Mouse (Mus musculus): ENCODE measurements at regions not wholly inside any gene's neighbourhood (a gene's known extent, or its start where the extent isn't known, plus 50 kb on each side); places are given as distances from the start of the nearest gene placed in this dataset.

DNA sequence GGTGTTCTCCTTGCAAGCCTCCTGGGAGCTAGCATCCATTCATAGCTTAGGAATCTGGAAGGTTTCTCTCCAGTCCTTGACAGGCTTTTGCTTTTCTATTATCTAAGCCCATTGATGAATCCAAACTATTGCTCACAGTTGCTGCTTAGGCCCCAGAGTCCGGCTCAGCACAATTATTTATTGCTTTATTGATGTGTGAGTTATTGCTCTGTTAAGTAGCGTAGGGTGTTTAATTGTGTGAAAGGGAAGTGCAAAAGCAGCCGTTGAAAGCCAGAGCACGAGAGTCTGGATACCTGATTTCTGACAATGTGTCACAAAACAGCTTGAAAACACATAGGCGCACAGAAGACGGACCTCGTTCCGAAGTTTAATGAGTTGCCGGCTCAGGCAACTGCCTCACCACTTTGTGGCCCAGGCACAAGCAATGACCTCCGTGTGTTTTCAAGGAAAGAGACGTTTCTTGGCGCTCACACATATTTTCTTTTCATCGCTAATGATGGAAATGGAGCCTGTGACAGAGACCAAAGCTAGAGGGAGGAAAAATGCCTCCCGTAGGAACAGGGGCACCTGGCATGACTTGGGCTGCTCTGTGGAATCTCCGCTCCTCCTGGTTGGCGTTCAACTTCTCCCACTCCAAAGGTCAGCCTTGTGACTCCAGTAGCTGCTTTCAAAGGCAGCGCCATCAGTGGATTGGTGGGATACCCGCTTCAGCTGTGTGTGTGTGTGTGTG is 66.6 kb upstream of the Arid5b start:
- H3K27ac ChIP-seq (ENCODE audit: low read length): no peak overlapping the region
- H3K9ac ChIP-seq (replicated peaks; ENCODE audit: low read depth): no peak overlapping the region
- no peaks in the 10 kb centered on the region for H3K27me3 ChIP-seq (replicated peaks; ENCODE audit: insufficient read depth, low read length)
- TF ChIP-seq EP300 (IDR thresholded peaks at IDR 0.05) (no peak), CTCF (IDR thresholded peaks at IDR 0.05) (no peak)
- ATAC-seq (no peak), DNase-seq (ENCODE audit: low spot score) (no peak)
- WGBS: 84% methylated on average over 18 of the region's 18 CpGs
- H3K36me3 ChIP-seq (ENCODE audit: insufficient read depth, low read length): no peaks in the 10 kb centered on the region
- H3K4me1 ChIP-seq (ENCODE audit: insufficient read depth, low read depth, low read length): no peaks in the 10 kb centered on the region
- H3K4me3 ChIP-seq (ENCODE audit: low read depth, low read length): no peak overlapping the region
- H3K9me3 ChIP-seq (ENCODE audit: low read length): no peaks in the 10 kb centered on the region
- no peak overlapping the region for H3K4me2 ChIP-seq (replicated peaks; ENCODE audit: low read depth, low read length)

DNA sequence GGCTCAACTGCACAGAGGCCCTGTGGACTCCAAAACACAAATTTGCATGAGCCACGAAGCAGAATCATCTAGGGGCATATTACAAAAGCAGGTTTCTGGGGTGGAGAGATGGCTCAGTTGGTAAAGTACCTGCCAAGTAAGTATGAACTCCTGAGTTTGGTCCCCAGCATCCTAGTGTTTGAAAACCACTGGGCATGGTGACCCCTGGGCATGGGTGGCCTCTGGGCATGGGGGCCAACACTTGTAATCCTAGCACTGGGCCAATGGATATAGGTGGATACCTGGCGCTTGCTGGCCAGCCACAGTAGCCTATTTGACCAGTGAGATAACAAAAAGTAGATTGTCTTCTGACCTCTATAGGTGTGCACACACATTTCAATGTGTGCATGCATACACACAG is 65.7 kb upstream of the Arid5b start:
- TF ChIP-seq EP300 (IDR thresholded peaks at IDR 0.05): no peak
- no peak for TF ChIP-seq CTCF (IDR thresholded peaks at IDR 0.05)
- H3K36me3 ChIP-seq (ENCODE audit: insufficient read depth, low read length): no peaks in the 10 kb centered on the region
- WGBS: 89% methylated on average over 2 of the region's 2 CpGs
- H3K9me3 ChIP-seq (ENCODE audit: low read length): no peaks in the 10 kb centered on the region
- H3K4me2 ChIP-seq (replicated peaks; ENCODE audit: low read depth, low read length): no peak overlapping the region
- DNase-seq (ENCODE audit: low spot score) (no peak), ATAC-seq (no peak)
- H3K4me1 ChIP-seq (ENCODE audit: insufficient read depth, low read depth, low read length): no peaks in the 10 kb centered on the region
- H3K27me3 ChIP-seq (replicated peaks; ENCODE audit: insufficient read depth, low read length): no peaks in the 10 kb centered on the region
- no peak overlapping the region for H3K4me3 ChIP-seq (ENCODE audit: low read depth, low read length)
- H3K9ac ChIP-seq (replicated peaks; ENCODE audit: low read depth): no peak overlapping the region
- no peak overlapping the region for H3K27ac ChIP-seq (ENCODE audit: low read length)

DNA sequence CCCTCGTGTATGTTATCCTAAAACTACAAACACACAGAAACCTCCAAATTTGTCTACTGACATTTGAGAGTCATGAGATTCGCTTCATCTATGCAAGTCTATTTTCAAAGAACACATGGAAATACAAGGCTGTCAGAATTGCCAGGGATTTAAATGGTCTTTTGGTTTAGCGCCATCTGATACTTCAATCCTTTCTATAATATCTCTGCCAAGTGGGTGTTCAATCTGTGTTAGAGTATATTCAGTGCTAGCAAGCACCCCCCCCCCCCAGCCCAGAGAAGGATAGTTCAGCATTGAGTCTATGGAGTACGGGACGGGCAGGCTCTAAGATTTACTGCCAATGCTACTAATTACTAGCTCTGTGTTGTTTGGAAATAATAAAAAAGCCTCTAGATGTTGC is 55.5 kb upstream of the Arid5b start:
- H3K9me3 ChIP-seq (ENCODE audit: low read length): no peaks in the 10 kb centered on the region
- no peaks in the 10 kb centered on the region for H3K4me1 ChIP-seq (ENCODE audit: insufficient read depth, low read depth, low read length)
- H3K4me2 ChIP-seq (replicated peaks; ENCODE audit: low read depth, low read length): no peak overlapping the region
- H3K27ac ChIP-seq (ENCODE audit: low read length): no peak overlapping the region
- H3K36me3 ChIP-seq (ENCODE audit: insufficient read depth, low read length): no peaks in the 10 kb centered on the region
- H3K4me3 ChIP-seq (ENCODE audit: low read depth, low read length): no peak overlapping the region
- no peak for TF ChIP-seq EP300 (IDR thresholded peaks at IDR 0.05)
- TF ChIP-seq CTCF (IDR thresholded peaks at IDR 0.05): no peak
- H3K9ac ChIP-seq (replicated peaks; ENCODE audit: low read depth): no peak overlapping the region
- ATAC-seq: no peak
- no peaks in the 10 kb centered on the region for H3K27me3 ChIP-seq (replicated peaks; ENCODE audit: insufficient read depth, low read length)
- no peak for DNase-seq (ENCODE audit: low spot score)
- WGBS: 86% methylated on average over 5 of the region's 5 CpGs
